Mouse (Mus musculus) c-Kit-negative CD71-positive TER-119-positive erythroid progenitor cells, embryonic 14.5 days (primary cell): Measurements from ENCODE around the gene Polh.

Experiments used
- DNase-seq: peaks from one replicate; pipeline ENCODE4 v3.0.0-alpha.2; 2013; ENCODE audit warnings: low read depth, low spot score

Gene Polh

DNA sequence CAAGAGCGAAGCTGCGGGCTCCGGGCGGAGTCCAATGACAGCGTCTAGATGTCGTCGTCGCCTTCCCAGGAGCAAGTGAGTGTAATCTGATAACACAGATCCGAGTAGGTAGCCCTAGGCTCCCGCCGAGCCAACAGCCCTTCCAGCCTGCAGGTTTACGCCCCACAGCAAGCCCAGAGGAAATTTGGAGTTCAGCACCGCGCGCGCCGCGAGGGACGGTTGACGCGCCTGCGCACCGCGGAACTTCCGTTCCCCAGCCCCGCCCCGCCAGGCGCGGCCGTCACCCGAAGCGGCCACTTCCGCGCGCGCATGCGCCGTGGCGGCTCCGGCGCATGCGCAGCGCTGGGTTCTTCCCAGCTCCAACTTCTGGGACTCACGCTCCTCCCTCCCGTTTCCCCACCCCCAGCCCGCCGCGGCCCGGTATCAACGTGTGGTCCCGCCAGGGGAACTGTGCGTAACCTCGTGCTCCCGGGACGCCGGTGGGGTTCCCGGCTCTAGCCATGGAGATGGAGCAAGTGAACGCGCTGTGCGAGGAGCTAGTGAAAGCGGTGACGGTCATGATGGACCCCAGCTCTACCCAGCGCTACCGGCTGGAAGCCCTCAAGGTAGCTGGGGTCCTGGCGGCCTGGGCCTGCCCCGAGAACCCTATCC, at the start of gene Polh, which contains the start of gene Xpo5:
Gene Polh (minus strand): TSS at position 225 of the 651 bp plus-strand sequence.
Gene Xpo5 (plus strand): TSS at position 362 of the 651 bp plus-strand sequence.
- peak; percentile 94 for DNase-seq

GRCm38 (mm10) chr17:46251174-46251573, 48.7 kb upstream of the Polh start:
- DNase-seq = no peak

- DNase-seq = no peak
Measured at GRCm38 (mm10) chr17:46248189-46248522, 45.7 kb upstream of the Polh start.

DNA sequence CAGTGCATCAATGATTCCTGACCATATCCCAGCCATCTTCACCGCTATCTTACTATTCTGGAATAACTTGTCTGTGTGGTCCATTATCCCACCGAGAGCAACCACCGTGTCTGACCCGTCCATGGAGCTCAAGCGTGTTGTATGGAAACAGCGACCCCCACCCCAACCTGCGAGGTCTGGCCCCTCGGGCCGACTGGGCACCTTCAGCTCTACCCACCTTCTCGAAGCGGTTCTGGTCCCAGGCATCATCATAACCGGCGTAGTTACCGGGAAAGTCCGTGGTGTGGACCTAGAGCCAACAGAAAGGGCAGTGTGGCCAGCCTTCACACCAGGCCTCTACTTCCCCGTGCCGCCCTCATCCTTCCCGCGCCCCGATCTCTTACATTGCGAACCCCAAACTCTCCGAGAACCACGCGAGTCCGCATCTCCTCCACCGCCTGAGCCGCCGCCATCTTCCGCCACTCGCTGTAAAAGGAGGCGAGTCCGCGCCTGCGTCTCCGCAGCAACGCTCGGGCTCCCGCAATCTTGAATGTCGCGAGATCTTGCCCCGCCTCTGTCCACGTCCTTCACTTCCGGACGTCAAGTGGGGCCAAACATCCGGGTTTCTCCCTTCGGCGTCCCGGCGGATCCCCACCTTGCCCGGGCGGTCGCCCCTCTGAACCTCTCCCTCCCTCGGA, 45.2 kb upstream of the Polh start, which contains the start of the genes Polr1c and Yipf3:
Gene Polr1c (minus strand): TSS at position 543 of the 677 bp plus-strand sequence.
Gene Yipf3 (plus strand): TSS at position 569 of the 677 bp plus-strand sequence.
- peak; percentile 80 for DNase-seq

DNA sequence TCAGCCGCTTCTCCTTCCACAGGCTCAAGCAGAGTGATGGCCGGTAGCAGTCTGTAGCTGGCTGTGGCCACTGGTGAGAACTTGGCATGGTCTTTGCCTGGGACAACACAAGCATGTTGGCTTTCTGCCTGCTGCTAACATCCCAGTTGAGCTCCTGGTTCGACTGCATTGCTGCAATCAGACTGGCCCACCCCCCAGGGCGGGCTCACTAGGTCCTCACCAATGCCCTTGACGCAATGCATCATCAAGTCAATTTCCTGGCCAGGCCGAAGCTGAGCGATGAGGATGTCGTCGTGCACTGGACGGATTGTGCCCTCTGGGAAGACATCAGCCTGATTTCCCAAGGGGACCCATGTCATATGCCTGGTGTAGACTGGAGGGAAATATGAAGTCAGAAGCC, 42.1 kb upstream of the Polh start:
- DNase-seq = no peak

GRCm38 (mm10) chr17:46243624-46244023, 41.2 kb upstream of the Polh start:
- no peak for DNase-seq

DNA sequence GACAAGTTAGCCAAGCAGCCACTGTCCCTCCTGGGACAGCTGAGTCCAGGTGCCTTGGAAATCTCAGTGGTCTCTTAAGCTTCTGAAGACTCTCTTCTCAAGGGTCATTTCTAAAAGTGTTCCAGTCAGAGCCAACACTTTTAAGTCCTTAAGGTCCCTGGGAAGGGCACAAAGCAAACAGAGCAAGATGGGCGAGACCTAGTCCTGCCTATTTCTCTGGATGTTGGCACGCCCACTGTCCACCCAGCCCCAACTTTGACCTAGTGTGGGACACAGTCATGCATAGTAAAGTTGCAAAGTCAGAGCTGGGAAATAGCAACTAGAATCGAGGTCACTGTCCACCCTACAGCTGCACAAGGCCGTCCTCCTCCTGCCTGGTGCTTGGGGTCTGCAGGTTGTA, 40.5 kb upstream of the Polh start:
- DNase-seq = no peak

GRCm38 (mm10) chr17:46242274-46242673, 39.8 kb upstream of the Polh start:
- DNase-seq = no peak

DNA sequence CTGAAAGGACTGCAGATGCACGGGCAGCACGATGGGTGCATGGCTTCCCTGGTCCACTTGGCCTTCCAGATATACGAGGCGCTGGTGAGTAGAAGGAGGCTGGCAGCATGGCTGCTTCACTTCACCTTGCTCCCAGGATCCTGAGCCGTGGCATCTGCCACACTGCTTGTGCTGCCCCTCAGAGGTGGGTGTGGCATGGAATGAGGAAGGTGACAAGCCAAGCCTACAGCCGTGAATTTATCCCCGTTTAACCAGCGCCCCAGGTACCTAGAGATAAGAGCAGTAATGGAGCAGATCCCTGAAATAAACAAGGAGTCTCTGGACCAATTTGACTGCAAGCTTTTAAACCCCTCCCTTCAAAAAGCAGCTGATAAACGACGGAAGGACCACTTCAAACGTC, 39.0 kb upstream of the Polh start:
- no peak for DNase-seq

DNA sequence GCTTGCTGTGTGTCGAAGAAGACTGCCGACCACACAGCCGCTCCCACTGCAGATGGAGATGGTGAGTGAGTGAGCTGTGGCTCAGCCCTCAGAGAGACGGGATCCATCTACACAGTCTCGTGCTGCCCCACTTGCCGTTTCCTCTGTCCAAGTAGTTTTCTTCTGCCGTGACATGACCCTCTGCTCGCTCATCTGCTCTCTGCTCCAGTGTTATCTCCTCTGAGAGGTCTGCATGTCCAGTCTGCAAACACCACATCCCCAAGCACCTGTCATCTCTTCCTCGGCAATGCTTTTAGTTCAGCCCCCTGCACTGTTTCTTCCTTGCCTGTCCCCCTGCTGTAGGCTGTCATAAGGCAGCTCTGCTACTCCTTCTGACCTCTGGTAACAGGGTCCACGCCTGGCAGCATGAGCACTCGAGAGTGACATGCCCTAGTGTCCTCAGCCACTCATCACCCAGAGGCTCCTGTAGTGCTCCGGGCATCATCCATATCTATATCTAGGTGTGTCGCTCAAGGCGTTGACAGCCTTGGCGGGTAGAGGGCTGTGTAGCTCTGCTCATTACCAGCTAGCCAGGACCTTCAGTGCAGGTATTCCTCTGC, 37.2 kb upstream of the Polh start:
- DNase-seq = no peak

DNA sequence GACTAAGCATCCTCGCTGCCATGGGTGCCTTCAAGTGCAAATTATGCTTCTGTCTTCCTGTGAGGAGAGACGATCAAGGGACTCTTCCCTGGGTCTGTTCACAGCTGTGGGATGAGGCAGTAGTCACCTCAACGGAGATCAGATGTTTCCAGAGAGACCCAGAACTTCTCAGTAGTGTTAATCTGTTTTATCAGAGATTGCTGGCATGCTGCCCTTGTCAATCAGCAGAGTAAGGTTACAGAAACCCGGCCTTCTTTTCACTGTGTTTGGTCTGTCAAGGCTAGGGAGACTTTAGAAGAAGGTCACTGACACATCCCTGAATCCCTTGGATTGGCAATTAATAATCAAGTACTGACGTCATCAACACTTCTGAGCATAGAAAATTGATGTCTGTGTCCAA, 35.0 kb upstream of the Polh start:
- DNase-seq = no peak

DNA sequence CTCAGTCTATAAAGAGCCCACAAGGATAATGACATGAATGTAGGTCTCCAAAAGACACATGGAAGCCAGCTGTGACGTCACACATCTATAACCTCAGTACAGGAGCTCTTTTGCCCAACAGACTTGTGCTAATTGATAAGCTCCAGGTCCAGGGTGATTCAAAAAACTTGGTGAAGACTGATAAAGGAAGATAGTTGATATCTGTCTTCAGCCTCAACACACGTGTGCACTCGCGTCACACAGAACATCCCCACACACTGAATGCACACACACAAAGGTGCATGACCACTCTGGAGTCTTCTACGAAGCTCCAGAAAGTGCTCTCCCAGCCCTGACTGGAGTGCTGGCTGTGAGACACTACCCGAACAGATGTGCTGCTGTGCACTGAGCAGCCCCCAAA, 34.6 kb upstream of the Polh start:
- no peak for DNase-seq

DNA sequence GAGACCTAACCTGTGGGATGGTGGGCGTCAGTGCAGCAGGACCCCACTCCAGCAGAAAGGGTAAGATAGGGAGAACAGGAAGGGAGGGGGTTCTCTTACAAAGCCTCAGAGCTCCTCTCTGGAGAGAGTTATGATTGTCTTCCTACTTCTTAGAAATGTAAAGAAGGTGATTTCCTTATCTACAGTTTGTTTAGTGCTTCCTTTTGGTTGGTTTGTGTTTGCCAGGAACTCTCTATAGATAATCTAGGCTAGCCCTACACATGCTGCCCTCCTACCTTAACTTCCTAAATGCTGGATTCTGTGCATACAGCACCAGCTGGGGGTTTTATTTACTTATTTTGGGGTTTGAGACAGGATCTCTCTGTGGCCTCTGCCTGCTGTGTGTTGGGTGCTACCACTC, 33.6 kb upstream of the Polh start:
- DNase-seq = no peak

DNA sequence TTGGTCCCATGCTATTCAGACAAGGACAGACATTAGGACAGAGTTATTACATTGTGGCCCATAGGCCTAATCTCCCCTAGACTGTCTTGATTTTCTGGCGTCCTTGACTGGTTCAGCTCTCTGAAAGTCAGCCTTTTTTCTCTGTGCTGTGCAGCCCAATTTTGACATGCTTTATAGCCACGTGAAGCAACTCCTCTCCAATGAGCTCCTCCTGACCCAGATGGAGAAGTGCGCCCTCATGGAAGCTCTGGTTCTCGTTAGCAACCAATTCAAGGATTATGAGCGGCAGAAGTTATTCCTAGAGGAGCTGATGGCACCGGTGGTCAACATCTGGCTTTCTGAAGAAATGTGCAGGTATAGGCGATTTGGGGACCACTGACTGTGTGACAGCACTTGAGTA, 25.1 kb upstream of the Polh start:
- no peak for DNase-seq

DNA sequence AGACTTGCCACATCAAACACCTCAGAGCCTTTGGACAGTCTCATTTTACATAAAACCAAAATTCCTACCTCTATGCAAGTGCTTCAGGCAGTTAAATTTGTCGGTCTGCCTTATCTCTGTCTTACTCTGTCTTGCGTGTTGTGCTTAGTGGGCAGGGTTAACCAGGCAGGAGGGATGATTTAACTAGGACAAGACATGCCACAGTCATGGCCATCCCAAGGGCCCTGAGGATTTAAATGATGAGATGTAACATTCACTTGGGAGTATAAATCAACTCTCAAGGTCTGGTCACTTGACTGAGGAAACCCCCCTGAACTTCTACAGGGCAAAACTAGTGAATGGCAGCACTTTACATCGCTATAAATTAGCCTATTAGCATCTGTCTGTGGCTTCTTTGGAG, 19.2 kb upstream of the Polh start:
- no peak for DNase-seq

- no peak for DNase-seq
Measured at GRCm38 (mm10) chr17:46210550-46210949, 8.1 kb upstream of the Polh start.

GRCm38 (mm10) chr17:46206676-46207075, 4.2 kb upstream of the Polh start:
- no peak for DNase-seq

DNA sequence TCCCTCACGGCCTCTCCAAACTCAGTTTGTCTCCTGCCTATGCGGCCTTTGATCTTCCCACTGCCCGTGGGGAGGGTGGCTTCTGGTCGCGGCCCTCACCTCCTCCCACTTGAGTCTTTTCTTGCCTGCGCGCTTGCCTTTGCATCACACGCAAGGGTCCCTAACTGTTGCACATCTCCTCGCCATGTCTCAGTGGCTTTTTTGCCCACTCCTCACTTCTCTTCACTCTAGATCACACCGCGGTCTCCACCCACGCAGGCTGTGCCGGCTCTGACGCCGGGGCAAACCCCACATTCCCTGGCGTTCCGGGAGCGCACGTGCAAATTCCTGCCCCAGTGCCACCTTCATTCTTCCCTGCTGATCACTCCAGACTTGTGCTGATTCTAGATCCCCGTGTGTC, 633 bp upstream of the Polh start:
- DNase-seq = no peak

- DNase-seq = peak; percentile 46
Measured at GRCm38 (mm10) chr17:46201151-46201550, 1.3 kb downstream of the Polh start.

GRCm38 (mm10) chr17:46188829-46189228, 13.6 kb downstream of the Polh start:
- DNase-seq = no peak

DNA sequence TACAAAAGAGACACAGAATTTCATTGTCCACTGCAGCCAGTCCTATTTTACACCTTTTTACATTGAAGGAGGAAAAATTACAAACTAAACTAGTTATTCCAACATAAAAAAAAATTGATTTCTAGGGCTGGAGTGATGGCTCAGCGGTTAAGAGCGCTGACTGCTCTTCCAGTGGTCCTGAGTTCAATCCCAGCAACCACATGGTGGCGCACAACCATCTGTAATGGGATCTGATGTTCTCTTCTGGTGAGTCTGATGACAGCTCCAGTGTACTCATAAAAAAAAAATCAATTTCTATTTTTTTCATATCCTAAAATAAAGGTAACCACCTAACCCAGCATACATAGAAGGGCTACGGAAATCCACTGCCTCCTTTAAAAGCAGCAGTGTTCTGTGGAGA, 20.2 kb downstream of the Polh start:
- DNase-seq = no peak

DNA sequence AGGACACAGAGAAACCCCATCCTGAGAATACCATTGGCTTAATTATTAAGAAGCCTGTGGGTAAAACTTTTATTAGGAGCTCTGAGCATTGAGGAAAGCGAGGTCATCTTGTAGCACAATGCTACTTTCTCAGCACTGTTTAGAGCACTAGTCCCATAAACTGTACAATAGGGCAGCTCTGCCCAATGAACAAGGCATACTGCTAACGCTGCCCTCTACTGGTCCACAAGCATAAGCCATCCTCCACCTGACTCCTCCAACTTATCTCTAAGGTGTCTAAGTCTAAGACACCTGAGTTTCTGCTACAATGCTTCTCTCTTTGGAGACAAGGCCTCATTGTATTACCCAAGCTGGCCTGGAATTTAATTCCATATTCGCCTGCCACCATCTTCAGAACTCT, 31.9 kb downstream of the Polh start:
- peak; percentile 46 for DNase-seq

DNA sequence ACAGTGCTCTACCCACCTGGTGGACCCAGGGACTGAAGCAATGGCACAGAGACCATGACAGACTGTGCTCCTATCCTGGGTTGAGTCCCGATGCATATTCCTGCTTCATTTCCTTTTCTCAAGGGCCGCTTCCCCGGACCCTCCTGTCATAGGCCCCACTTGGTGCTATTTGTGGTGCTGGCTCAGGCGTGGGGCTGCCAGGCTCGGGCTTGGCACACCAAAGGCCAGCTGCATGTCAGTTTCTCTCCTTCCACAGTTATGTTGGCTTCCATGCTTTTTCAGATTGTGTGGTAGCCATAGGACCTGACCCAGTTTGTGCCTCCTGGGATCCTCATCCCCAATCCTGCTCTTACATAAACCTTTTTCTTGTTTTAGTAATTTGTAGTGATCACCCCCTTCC, 33.7 kb downstream of the Polh start:
- no peak for DNase-seq
